Mouse (Mus musculus): ENCODE results near the gene Slc25a20.

Slc25a20 gene

GRCm38 (mm10) chr9:108689993-108690392 lies 28.1 kb downstream of the Slc25a20 start:
- H3K27me3 ChIP-seq (ENCODE audit: insufficient read depth, low read length), result peaks cover 40% of the 10 kb centered on the region
- H3K9me3 ChIP-seq (ENCODE audit: low read length), result no peaks in the 10 kb centered on the region
- H3K4me1 ChIP-seq (replicated peaks; ENCODE audit: low read depth, low read length), result peaks cover 29% of the 10 kb centered on the region
- H3K4me3 ChIP-seq (replicated peaks; ENCODE audit: low read length), result no peak overlapping the region
- no peak for TF ChIP-seq CTCF (conservative IDR thresholded peaks at IDR 0.05; ENCODE audit: low read length)
- no peak for TF ChIP-seq POU5F1 (IDR thresholded peaks at IDR 0.05; ENCODE audit: borderline replicate concordance, low read length)
- TF ChIP-seq NANOG (IDR thresholded peaks at IDR 0.05; ENCODE audit: borderline replicate concordance, low read length), result no peak
- peaks cover 9% of the 10 kb centered on the region for H3K36me3 ChIP-seq (ENCODE audit: insufficient read depth, low read length)

GRCm38 (mm10) chr9:108690914-108691313 lies 29.0 kb downstream of the Slc25a20 start:
- H3K9me3 ChIP-seq (ENCODE audit: low read length), result no peaks in the 10 kb centered on the region
- H3K27me3 ChIP-seq (ENCODE audit: insufficient read depth, low read length), result peaks cover 40% of the 10 kb centered on the region
- peaks cover 29% of the 10 kb centered on the region for H3K4me1 ChIP-seq (replicated peaks; ENCODE audit: low read depth, low read length)
- no peak overlapping the region for H3K4me3 ChIP-seq (replicated peaks; ENCODE audit: low read length)
- peaks cover 6% of the 10 kb centered on the region; the same call in 1 of the 2 replicates for H3K36me3 ChIP-seq (ENCODE audit: insufficient read depth, low read length)
- TF ChIP-seq POU5F1 (IDR thresholded peaks at IDR 0.05; ENCODE audit: borderline replicate concordance, low read length) (no peak), CTCF (conservative IDR thresholded peaks at IDR 0.05; ENCODE audit: low read length) (no peak), NANOG (IDR thresholded peaks at IDR 0.05; ENCODE audit: borderline replicate concordance, low read length) (no peak)

- TF ChIP-seq CTCF (conservative IDR thresholded peaks at IDR 0.05; ENCODE audit: low read length), result no peak
- no peak for TF ChIP-seq NANOG (IDR thresholded peaks at IDR 0.05; ENCODE audit: borderline replicate concordance, low read length)
- no peak for TF ChIP-seq POU5F1 (IDR thresholded peaks at IDR 0.05; ENCODE audit: borderline replicate concordance, low read length)
- Histone ChIP-seq H3K4me3 (replicated peaks; ENCODE audit: low read length) (peak overlapping the region; percentile 84), H3K9me3 (ENCODE audit: low read length) (no peaks in the 10 kb centered on the region), H3K36me3 (ENCODE audit: insufficient read depth, low read length) (peaks cover 6% of the 10 kb centered on the region; the same call in 1 of the 2 replicates), H3K27me3 (ENCODE audit: insufficient read depth, low read length) (peaks cover 40% of the 10 kb centered on the region), H3K4me1 (replicated peaks; ENCODE audit: low read depth, low read length) (peaks cover 28% of the 10 kb centered on the region)
Observed at GRCm38 (mm10) chr9:108691371-108691770, 29.5 kb downstream of the Slc25a20 start.

GRCm38 (mm10) chr9:108691846-108692225 lies 29.9 kb downstream of the Slc25a20 start:
- Histone ChIP-seq H3K9me3 (ENCODE audit: low read length) (no peaks in the 10 kb centered on the region), H3K27me3 (ENCODE audit: insufficient read depth, low read length) (peaks cover 40% of the 10 kb centered on the region), H3K36me3 (ENCODE audit: insufficient read depth, low read length) (peaks cover 6% of the 10 kb centered on the region; the same call in 1 of the 2 replicates), H3K4me1 (replicated peaks; ENCODE audit: low read depth, low read length) (peaks cover 23% of the 10 kb centered on the region), H3K4me3 (replicated peaks; ENCODE audit: low read length) (peak overlapping the region; percentile 84)
- no peak for TF ChIP-seq POU5F1 (IDR thresholded peaks at IDR 0.05; ENCODE audit: borderline replicate concordance, low read length)
- no peak for TF ChIP-seq CTCF (conservative IDR thresholded peaks at IDR 0.05; ENCODE audit: low read length)
- no peak for TF ChIP-seq NANOG (IDR thresholded peaks at IDR 0.05; ENCODE audit: borderline replicate concordance, low read length)

GRCm38 (mm10) chr9:108692226-108693041 lies 30.5 kb downstream of the Slc25a20 start:
- peaks cover 6% of the 10 kb centered on the region; the same call in 1 of the 2 replicates for H3K36me3 ChIP-seq (ENCODE audit: insufficient read depth, low read length)
- no peaks in the 10 kb centered on the region for H3K9me3 ChIP-seq (ENCODE audit: low read length)
- peaks cover 23% of the 10 kb centered on the region for H3K4me1 ChIP-seq (replicated peaks; ENCODE audit: low read depth, low read length)
- peak overlapping the region; percentile 84 for H3K4me3 ChIP-seq (replicated peaks; ENCODE audit: low read length)
- peaks cover 40% of the 10 kb centered on the region for H3K27me3 ChIP-seq (ENCODE audit: insufficient read depth, low read length)
- no peak for TF ChIP-seq NANOG (IDR thresholded peaks at IDR 0.05; ENCODE audit: borderline replicate concordance, low read length)
- no peak for TF ChIP-seq POU5F1 (IDR thresholded peaks at IDR 0.05; ENCODE audit: borderline replicate concordance, low read length)
- no peak for TF ChIP-seq CTCF (conservative IDR thresholded peaks at IDR 0.05; ENCODE audit: low read length)

- peaks cover 6% of the 10 kb centered on the region for H3K36me3 ChIP-seq (ENCODE audit: insufficient read depth, low read length)
- no peak overlapping the region for H3K4me3 ChIP-seq (replicated peaks; ENCODE audit: low read length)
- H3K27me3 ChIP-seq (ENCODE audit: insufficient read depth, low read length), result peaks cover 40% of the 10 kb centered on the region
Observed at GRCm38 (mm10) chr9:108693946-108694345, 32.1 kb downstream of the Slc25a20 start.

GRCm38 (mm10) chr9:108694533-108694932 lies 32.6 kb downstream of the Slc25a20 start:
- peaks cover 30% of the 10 kb centered on the region for H3K4me1 ChIP-seq (replicated peaks; ENCODE audit: low read depth, low read length)
- no peak for TF ChIP-seq NANOG (IDR thresholded peaks at IDR 0.05; ENCODE audit: borderline replicate concordance, low read length)
- TF ChIP-seq CTCF (conservative IDR thresholded peaks at IDR 0.05; ENCODE audit: low read length), result no peak
- TF ChIP-seq POU5F1 (IDR thresholded peaks at IDR 0.05; ENCODE audit: borderline replicate concordance, low read length), result no peak
- no peaks in the 10 kb centered on the region for H3K9me3 ChIP-seq (ENCODE audit: low read length)
- H3K36me3 ChIP-seq (ENCODE audit: insufficient read depth, low read length), result peaks cover 6% of the 10 kb centered on the region
- H3K27me3 ChIP-seq (ENCODE audit: insufficient read depth, low read length), result peaks cover 36% of the 10 kb centered on the region
- no peak overlapping the region for H3K4me3 ChIP-seq (replicated peaks; ENCODE audit: low read length)

More at GRCm38 (mm10) chr9:108693946-108694345, 32.1 kb downstream of the Slc25a20 start:
- Histone ChIP-seq H3K4me1 (replicated peaks; ENCODE audit: low read depth, low read length) (peaks cover 28% of the 10 kb centered on the region), H3K9me3 (ENCODE audit: low read length) (no peaks in the 10 kb centered on the region)
- no peak for TF ChIP-seq CTCF (conservative IDR thresholded peaks at IDR 0.05; ENCODE audit: low read length)
- no peak for TF ChIP-seq POU5F1 (IDR thresholded peaks at IDR 0.05; ENCODE audit: borderline replicate concordance, low read length)
- TF ChIP-seq NANOG (IDR thresholded peaks at IDR 0.05; ENCODE audit: borderline replicate concordance, low read length), result no peak

GRCm38 (mm10) chr9:108702476-108702875 lies 40.6 kb downstream of the Slc25a20 start:
- Histone ChIP-seq H3K4me3 (replicated peaks; ENCODE audit: low read length) (no peak overlapping the region), H3K4me1 (replicated peaks; ENCODE audit: low read depth, low read length) (peaks cover 60% of the 10 kb centered on the region), H3K9me3 (ENCODE audit: low read length) (no peaks in the 10 kb centered on the region), H3K27me3 (ENCODE audit: insufficient read depth, low read length) (no peaks in the 10 kb centered on the region), H3K36me3 (ENCODE audit: insufficient read depth, low read length) (no peaks in the 10 kb centered on the region; the same call in none of the 2 replicates)
- TF ChIP-seq CTCF (conservative IDR thresholded peaks at IDR 0.05; ENCODE audit: low read length), result no peak
- no peak for TF ChIP-seq NANOG (IDR thresholded peaks at IDR 0.05; ENCODE audit: borderline replicate concordance, low read length)
- TF ChIP-seq POU5F1 (IDR thresholded peaks at IDR 0.05; ENCODE audit: borderline replicate concordance, low read length), result no peak
